Mouse (Mus musculus) forebrain, embryonic 15.5 days (tissue): ENCODE data around the gene Hoxb8. TPM values are rescaled to one million over a fixed set of nuclear protein-coding genes. Genes with fewer than 3 reads are reported as not detected.

Source experiments
- ATAC-seq: fragments of 200-750 bp; cut with Nextera tagmentation; replicated peaks from 2 replicates; pipeline ENCODE4 v1.8.0; 2017; ENCODE audit warnings: mild to moderate bottlenecking, moderate TSS enrichment, moderate library complexity
- H3K27ac ChIP-seq: fragments of 300-500 bp; sonication (generic); replicated peaks from 2 replicates; pipeline ENCODE4 v1.5.1; 2015; ENCODE audit warnings: mild to moderate bottlenecking, inconsistent platforms
- H3K27me3 ChIP-seq: fragments of 300-500 bp; sonication (generic); 2 replicates; pipeline ENCODE4 v1.6.1; 2015; ENCODE audit warnings: inconsistent platforms
- H3K36me3 ChIP-seq: fragments of 300-500 bp; sonication (generic); 2 replicates; pipeline ENCODE4 v1.6.1; 2015; ENCODE audit warnings: mild to moderate bottlenecking, inconsistent platforms
- H3K4me1 ChIP-seq: fragments of 300-500 bp; sonication (generic); 2 replicates; pipeline ENCODE4 v1.6.1; 2015; ENCODE audit warnings: inconsistent platforms
- H3K4me2 ChIP-seq: fragments of 300-500 bp; sonication (generic); replicated peaks from 2 replicates; pipeline ENCODE4 v1.6.1; 2015; ENCODE audit warnings: mild to moderate bottlenecking, inconsistent platforms
- H3K4me3 ChIP-seq: fragments of 300-500 bp; sonication (generic); 2 replicates; pipeline ENCODE4 v1.5.1; 2015; ENCODE audit warnings: mild to moderate bottlenecking, inconsistent platforms
- H3K9ac ChIP-seq: fragments of 300-500 bp; sonication (generic); replicated peaks from 2 replicates; pipeline ENCODE4 v1.6.1; 2015; ENCODE audit warnings: mild to moderate bottlenecking, inconsistent platforms
- H3K9me3 ChIP-seq: fragments of 300-500 bp; sonication (generic); 2 replicates; pipeline ENCODE4 v1.6.1; 2016; ENCODE audit warnings: inconsistent platforms
- WGBS: fragments of 180-500 bp; shearing (Covaris S2); methylation state at CpG from one replicate; pipeline ENCODE4 v1.1.7; 2015; ENCODE audit warnings: mixed read lengths; 5-methylcytosine and 5-hydroxymethylcytosine counted together
- polyA plus RNA-seq: library from polyadenylated mRNA; unstranded; fragments of >200 nt; fragmentation: Nextera tagmentation; extraction: Ambion mirVana; gene quantifications from 2 replicates; pipeline ENCODE4 v1.2.1, GENCODE M21; 2015

Hoxb8 gene
- polyA plus RNA-seq, 1 experiment from 2014 or later, result not detected

DNA sequence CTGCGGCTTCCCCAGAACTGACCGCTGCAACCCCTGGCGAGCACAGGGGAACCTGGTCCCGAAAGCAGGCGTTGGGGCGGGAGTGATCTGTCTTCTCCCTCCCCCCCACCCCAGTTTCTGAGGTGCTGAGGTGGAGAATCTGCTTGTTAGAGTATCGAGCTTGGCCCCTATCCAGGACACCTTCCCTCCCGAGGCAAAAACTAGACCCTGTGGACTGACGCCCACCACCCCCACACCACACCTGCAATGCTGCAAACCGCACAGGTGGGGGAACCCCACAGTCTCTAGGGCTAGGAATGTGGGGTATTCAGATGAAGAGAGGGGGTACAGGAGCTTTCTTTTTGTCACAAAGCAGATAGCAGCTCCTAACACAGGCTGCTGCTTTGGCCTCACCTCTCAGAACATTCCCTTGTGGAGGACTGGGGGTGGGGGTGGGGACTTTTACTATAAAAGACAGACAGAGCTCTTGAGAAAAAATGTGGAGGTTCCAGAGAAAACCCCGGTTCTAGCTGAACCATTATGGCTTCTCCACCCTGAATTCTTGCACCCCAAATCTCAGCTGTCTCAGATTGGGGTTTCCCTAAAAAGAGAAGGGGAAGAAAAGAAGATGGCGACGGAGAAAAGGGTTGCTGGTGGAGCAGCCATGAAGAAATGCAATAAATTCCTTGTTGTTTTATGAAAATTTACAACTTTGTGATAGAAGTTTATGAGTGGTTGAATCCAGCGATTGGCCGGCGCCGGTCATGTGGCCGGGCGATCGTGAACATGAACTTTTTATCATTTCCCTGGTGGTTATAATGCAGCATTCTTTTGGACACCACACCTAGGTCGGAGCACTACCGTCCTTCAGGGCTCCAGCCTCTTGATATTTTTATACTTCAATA is 10.2 kb downstream of the Hoxb8 start, which contains the start of gene Hoxb6:
Hoxb6 (plus strand) TSS at position 796 of the 884 bp plus-strand sequence.
- ATAC-seq, result no peak
- WGBS, result 1% methylated on average over 22 of the region's 22 CpGs
- H3K4me1 ChIP-seq, result no peaks in the 10 kb centered on the region
- no peaks in the 10 kb centered on the region for H3K36me3 ChIP-seq
- H3K9me3 ChIP-seq, result no peaks in the 10 kb centered on the region
- peaks cover 97% of the 10 kb centered on the region for H3K27me3 ChIP-seq
- no peak within 1 kb of the TSS for H3K27ac ChIP-seq
- no peak within 1 kb of the TSS for H3K4me2 ChIP-seq
- H3K4me3 ChIP-seq, result no peak within 1 kb of the TSS
- no peak within 1 kb of the TSS for H3K9ac ChIP-seq

DNA sequence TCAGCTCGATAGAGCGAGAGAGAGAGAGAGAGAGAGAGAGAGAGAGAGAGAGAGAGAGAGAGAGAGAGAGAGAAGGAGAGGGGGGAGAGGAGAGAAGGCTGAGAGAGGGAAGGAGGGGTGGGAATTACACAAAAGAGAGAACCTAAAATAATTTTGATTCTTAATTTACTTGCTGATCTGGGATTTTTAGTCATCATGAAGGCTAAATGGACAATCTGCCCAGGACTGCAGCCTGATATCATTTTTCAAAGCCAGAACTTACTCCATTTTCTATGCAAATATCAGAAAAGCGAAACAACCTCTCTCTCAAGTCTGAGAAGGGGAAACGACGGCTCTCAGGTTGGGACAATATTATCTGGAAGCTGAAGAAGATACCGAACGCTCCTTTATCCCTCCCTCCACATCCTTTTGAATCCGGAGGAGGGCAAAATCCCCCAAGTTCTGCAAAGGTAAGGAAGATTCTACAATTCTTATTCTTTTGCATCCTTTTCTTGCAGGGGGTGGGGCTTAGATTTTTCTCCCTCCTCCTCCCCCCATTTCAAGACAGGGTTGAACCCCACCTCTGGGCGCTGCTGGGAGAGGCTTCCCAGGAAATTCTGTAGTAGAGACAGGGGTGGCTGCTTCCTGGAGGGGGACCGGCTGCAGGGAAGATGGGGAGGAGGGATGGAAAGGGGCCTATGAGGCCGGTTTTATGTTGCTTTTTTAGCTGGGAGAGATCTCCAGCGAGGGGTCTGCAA is 11.0 kb downstream of the Hoxb8 start:
- Histone ChIP-seq H3K4me2 (no peak overlapping the region), H3K4me3 (no peak overlapping the region), H3K4me1 (no peaks in the 10 kb centered on the region), H3K36me3 (no peaks in the 10 kb centered on the region), H3K9ac (no peak overlapping the region), H3K27me3 (peaks cover 97% of the 10 kb centered on the region), H3K27ac (no peak overlapping the region), H3K9me3 (no peaks in the 10 kb centered on the region)
- WGBS, result 3% methylated on average over 12 of the region's 12 CpGs
- ATAC-seq, result no peak

DNA sequence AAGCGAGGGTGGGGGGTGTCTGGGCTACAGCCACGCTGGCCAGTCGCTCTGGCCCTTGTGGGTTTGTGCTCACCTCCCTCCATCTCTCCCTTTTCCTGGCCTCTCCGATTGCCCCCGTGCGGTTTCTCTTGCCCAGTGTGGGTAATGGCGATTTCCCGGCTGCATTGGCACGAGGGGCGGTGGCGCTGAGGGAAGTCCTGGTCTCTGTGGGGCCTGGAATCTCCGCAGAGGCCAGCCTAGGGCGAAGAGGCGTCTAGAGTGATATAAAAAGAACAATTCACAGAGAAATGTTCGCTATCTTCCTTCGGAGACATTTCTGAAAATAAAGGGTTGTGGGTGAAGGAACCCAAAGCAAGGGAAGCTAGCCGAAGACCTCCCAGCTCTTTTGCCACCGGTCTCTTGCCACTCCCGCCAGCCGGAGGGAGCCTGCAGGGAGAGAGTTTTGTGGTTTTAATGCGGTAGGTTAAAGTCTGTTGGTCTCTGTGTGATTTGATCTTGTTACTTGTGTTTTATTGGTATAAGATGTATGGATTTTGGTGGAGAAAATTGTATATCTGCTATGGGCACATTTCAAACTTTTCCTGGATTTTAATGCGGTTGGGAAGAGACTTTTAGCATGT is 11.7 kb downstream of the Hoxb8 start:
- H3K27ac ChIP-seq, result no peak overlapping the region

DNA sequence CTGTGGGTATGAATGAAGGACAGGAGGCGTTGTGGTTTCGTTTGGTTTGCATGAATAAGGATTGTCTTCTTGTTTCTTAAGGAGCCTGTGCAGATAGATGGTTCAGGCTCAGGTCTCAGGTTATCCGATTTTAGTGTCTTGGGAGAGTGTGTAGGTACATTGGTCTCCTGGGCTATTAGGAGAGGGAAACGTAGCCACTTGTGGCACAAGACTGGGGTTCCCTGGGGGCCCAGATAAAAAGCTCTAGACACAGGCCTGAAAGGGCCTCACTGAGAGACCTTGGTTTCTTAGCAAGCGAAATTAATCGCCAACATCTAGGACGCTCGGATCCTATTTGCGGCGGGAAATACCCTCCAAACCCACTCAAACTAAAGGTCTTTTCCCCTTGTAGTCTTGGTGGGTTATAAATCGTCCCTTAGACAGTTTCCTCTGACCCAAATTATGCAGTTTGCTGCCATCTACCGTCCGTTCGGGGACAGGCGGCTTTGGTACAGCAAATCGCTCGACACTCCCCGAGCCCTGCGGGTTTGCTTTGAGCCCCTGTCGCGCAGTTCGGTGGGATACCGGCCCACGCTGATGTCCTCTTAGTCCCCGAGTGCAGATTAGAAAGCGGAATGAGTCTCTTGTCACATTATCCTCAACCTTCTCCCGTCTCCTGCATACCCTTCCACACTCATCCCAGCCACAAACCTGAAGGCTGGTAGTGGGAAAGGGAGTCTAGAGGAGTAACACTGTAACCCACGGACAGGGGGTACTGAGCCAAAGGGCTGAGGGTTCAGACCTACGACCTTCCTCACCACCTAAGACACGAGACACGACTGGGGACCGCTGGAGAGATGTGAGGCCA is 12.8 kb downstream of the Hoxb8 start:
- Histone ChIP-seq H3K4me3 (no peak overlapping the region), H3K4me1 (no peaks in the 10 kb centered on the region), H3K27me3 (peaks cover 97% of the 10 kb centered on the region), H3K4me2 (no peak overlapping the region), H3K9me3 (no peaks in the 10 kb centered on the region), H3K9ac (no peak overlapping the region), H3K27ac (no peak overlapping the region), H3K36me3 (no peaks in the 10 kb centered on the region)
- WGBS, result under 1% methylated on average over 32 of the region's 32 CpGs
- no peak for ATAC-seq

More for the DNA sequence above, 11.7 kb downstream of the Hoxb8 start:
- ATAC-seq, result no peak
- H3K36me3 ChIP-seq, result no peaks in the 10 kb centered on the region
- H3K4me2 ChIP-seq, result no peak overlapping the region
- 2% methylated on average over 22 of the region's 22 CpGs for WGBS
- peaks cover 97% of the 10 kb centered on the region for H3K27me3 ChIP-seq
- H3K4me1 ChIP-seq, result no peaks in the 10 kb centered on the region
- no peaks in the 10 kb centered on the region for H3K9me3 ChIP-seq
- H3K4me3 ChIP-seq, result no peak overlapping the region
- no peak overlapping the region for H3K9ac ChIP-seq

DNA sequence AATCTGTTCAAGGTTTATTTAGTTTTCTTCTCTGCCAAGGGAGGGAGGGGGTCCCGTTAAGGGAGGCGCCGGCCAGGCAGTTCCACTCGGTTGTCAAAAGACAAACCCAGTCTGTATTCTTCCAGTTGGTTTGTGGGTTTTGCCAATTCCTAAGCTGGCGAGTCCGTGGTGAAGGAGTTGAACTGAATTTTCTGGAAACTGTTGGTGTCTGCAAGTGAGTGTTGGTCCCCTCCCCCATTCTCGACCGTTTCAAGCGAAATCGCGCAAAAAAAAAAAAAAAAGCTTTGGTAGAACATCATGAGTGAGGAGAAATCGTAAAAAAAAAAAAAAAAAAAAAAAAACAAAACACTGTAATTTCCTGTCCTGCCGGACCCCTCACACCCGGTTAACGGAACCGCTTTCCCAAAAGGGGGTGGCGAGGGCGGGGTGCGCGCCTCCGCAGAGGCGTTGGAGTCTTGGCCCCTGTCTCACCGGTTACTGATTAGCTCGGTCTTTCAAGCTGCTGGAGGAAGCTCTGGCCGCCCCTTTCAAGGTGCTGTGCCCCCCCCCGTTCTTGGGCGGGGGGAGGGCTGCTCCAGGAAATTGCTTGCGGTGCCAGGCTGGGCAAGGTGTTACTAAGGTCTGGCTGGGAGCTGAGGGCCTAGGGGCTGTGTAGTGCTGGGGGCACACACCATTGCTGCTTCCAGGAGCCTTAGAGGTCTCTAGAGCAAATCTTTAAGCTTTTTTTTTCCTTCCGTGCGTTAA is 13.6 kb downstream of the Hoxb8 start:
- Histone ChIP-seq H3K36me3 (no peaks in the 10 kb centered on the region), H3K27me3 (peaks cover 97% of the 10 kb centered on the region), H3K4me3 (no peak overlapping the region), H3K9me3 (no peaks in the 10 kb centered on the region), H3K4me1 (no peaks in the 10 kb centered on the region), H3K9ac (no peak overlapping the region), H3K4me2 (no peak overlapping the region), H3K27ac (no peak overlapping the region)
- WGBS, result under 1% methylated on average over 30 of the region's 30 CpGs
- ATAC-seq, result no peak

DNA sequence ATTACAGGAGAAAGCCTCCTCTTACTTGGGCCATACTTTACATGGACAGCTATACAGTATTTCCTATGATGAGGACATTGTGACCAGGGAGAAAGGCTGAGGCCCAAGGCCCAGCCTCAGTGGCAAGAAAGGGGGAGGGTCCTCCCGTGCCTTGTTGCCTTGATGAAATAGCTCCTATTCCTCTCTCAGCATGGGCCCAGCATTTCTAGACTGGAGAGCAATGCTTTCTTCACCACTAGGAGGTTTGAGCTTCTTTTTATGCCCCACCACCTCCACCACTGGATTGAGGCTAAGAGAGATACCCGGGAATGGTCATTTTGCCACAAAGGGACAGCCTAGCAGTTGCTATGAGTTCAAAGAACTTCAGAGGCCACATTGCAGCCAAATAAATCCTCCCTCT is 15.3 kb downstream of the Hoxb8 start:
- peaks cover 98% of the 10 kb centered on the region for H3K27me3 ChIP-seq
- no peak overlapping the region for H3K9ac ChIP-seq
- ATAC-seq, result no peak
- WGBS, result 0% methylated on average over 2 of the region's 2 CpGs
- no peak overlapping the region for H3K4me3 ChIP-seq
- no peaks in the 10 kb centered on the region for H3K9me3 ChIP-seq
- H3K27ac ChIP-seq, result no peak overlapping the region
- H3K36me3 ChIP-seq, result no peaks in the 10 kb centered on the region
- H3K4me1 ChIP-seq, result no peaks in the 10 kb centered on the region
- no peak overlapping the region for H3K4me2 ChIP-seq

DNA sequence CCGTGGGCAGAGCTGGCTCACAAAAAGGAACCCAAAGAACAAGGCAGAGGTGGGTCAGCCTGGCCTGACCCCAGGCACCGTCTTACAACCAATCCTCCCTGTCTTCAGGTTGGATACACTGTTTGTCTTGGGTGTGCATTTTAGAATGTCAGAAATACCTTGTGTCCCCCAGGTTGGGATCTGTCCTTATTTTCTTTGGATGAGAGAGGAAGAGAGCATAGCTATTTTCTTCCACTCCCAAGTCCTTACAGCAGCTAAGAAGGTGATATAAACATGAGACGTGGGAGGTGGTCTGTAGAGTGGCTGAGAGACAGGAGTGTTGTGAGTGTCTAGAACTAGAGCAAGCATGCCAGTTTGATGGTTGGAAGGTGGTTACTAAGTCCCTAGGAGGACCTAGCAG is 15.7 kb downstream of the Hoxb8 start:
- Histone ChIP-seq H3K9me3 (no peaks in the 10 kb centered on the region), H3K36me3 (no peaks in the 10 kb centered on the region), H3K4me3 (no peak overlapping the region), H3K27ac (no peak overlapping the region), H3K27me3 (peaks cover 98% of the 10 kb centered on the region), H3K4me1 (no peaks in the 10 kb centered on the region), H3K4me2 (no peak overlapping the region), H3K9ac (no peak overlapping the region)
- ATAC-seq, result no peak
- WGBS, result 0% methylated on average over 3 of the region's 3 CpGs

DNA sequence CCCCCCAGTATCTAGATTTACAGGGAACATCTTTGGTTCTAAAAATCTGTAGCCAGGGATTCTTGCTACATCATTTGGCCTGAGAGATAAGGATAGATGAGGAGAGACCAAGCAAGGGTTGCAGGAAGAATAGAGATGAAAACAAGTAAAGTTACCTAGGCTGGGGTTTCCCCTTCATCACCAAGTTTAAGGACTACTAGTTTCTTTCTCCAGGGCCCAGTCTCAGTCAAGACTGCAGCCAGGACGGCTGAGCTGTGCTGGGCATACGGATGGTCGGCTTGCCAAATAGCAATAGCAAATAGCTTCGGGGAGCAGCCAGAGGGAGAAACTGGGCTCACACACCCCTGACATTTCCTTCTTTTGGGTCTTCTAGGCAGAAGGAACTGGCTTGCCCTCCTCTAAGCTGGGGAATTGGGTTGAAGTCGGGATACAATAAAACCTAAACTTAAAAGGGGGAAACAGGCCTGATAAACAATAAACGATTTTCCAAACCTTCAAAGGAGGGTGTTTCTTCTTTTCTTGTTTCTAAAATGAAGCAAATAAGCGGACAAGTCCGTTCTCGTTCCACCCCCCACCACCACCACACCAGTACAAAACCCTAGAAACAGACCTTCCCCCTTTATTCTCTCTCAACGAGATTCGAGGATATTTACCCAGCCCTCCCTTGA is 16.4 kb downstream of the Hoxb8 start:
- Histone ChIP-seq H3K9ac (no peak overlapping the region), H3K27me3 (peaks cover 98% of the 10 kb centered on the region), H3K27ac (no peak overlapping the region), H3K36me3 (no peaks in the 10 kb centered on the region), H3K4me3 (no peak overlapping the region), H3K4me2 (no peak overlapping the region), H3K9me3 (no peaks in the 10 kb centered on the region), H3K4me1 (no peaks in the 10 kb centered on the region)
- no peak for ATAC-seq
- 2% methylated on average over 11 of the region's 11 CpGs for WGBS

DNA sequence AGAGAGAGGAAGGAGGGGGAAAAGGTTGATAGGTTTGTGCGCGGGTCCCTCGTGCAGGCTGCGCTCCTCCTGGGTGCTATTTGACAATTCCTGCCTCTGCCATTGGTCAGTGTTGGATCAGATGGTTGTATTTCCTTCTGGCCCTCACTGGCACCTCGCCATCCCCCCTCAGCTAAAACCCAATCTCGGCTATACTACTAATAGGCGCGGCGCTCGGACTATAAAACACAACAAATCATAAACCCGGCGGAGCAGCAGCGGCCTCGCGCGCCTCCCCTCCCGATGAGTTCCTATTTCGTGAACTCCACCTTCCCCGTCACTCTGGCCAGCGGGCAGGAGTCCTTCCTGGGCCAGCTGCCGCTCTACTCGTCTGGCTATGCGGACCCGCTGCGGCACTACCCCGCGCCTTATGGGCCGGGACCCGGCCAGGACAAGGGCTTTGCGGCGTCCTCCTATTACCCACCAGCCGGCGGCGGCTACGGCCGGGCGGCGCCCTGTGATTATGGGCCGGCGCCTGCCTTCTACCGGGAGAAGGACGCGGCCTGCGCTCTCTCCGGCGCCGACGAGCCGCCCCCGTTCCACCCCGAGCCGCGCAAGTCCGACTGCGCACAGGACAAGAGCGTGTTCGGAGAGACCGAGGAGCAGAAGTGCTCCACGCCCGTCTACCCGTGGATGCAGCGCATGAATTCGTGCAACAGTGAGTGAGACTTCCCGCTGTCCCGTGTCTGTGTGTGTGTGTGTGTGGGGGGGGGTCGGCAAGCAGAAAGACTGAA is 17.4 kb downstream of the Hoxb8 start:
- Histone ChIP-seq H3K4me2 (no peak overlapping the region), H3K9ac (no peak overlapping the region), H3K27ac (no peak overlapping the region), H3K4me3 (no peak overlapping the region), H3K36me3 (no peaks in the 10 kb centered on the region), H3K27me3 (peaks cover 98% of the 10 kb centered on the region), H3K4me1 (0 out of 2 replicates have a peak, but pooled peaks cover 6% of the 10 kb centered on the region), H3K9me3 (no peaks in the 10 kb centered on the region)
- WGBS, result under 1% methylated on average over 66 of the region's 66 CpGs
- no peak for ATAC-seq

DNA sequence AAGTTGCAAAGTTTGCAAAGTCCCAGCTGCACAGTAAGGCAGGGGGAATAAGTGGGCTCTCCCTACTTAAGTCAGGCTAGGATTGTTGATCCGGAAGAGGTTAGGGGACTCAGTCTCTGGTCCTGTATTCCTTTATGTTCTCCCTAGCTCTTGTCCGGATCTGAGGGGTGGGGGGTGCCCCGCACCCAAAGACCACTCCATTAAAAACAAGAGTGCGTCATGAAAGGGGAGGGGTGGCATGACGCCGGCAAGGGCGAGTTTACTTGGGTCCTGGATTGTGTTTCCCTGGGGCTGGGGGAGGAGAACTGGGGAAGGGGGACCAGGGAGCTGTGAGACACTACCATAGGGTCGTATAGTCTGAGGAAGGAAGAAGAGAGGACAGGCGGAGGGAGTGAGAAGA is 18.1 kb downstream of the Hoxb8 start:
- 2% methylated on average over 9 of the region's 9 CpGs for WGBS
- Histone ChIP-seq H3K4me2 (no peak overlapping the region), H3K9me3 (no peaks in the 10 kb centered on the region), H3K36me3 (no peaks in the 10 kb centered on the region), H3K4me1 (0 out of 2 replicates have a peak, but pooled peaks cover 6% of the 10 kb centered on the region), H3K27me3 (peaks cover 98% of the 10 kb centered on the region), H3K9ac (no peak overlapping the region), H3K27ac (no peak overlapping the region), H3K4me3 (no peak overlapping the region)
- no peak for ATAC-seq
